Mouse (Mus musculus) embryonic facial prominence, embryonic 13.5 days (tissue): ENCODE results near the gene Cbarp. TPM values are rescaled to one million over a fixed set of nuclear protein-coding genes. Genes with fewer than 3 reads are reported as not detected.

Experiments
- ATAC-seq: fragments of 200-750 bp; cut with Nextera tagmentation; 2 replicates; pipeline ENCODE4 v1.8.0; 2017; ENCODE audit warnings: low read depth; ENCODE audit not compliant: insufficient number of reproducible peaks, insufficient read depth, low FRiP score, low TSS enrichment
- H3K27ac ChIP-seq: fragments of 300-500 bp; sonication (generic); 2 replicates; pipeline ENCODE4 v1.5.1; 2015; ENCODE audit warnings: moderate library complexity, mild to moderate bottlenecking, inconsistent platforms
- H3K27me3 ChIP-seq: fragments of 300-500 bp; sonication (generic); 2 replicates; pipeline ENCODE4 v1.6.1; 2015; ENCODE audit warnings: mild to moderate bottlenecking, inconsistent platforms
- H3K36me3 ChIP-seq: fragments of 300-500 bp; sonication (generic); 2 replicates; pipeline ENCODE4 v1.6.1; 2015; ENCODE audit warnings: mild to moderate bottlenecking, inconsistent platforms
- H3K4me1 ChIP-seq: fragments of 300-500 bp; sonication (generic); 2 replicates; pipeline ENCODE4 v1.6.1; 2015; ENCODE audit warnings: inconsistent platforms
- H3K4me2 ChIP-seq: fragments of 300-500 bp; sonication (generic); 2 replicates; pipeline ENCODE4 v1.6.1; 2015; ENCODE audit warnings: moderate library complexity, mild to moderate bottlenecking, inconsistent platforms
- H3K4me3 ChIP-seq: fragments of 300-500 bp; sonication (generic); 2 replicates; pipeline ENCODE4 v1.5.1; 2015; ENCODE audit warnings: mild to moderate bottlenecking, inconsistent platforms
- H3K9ac ChIP-seq: fragments of 300-500 bp; sonication (generic); 2 replicates; pipeline ENCODE4 v1.6.1; 2015; ENCODE audit warnings: mild to moderate bottlenecking, inconsistent platforms
- H3K9me3 ChIP-seq: fragments of 300-500 bp; sonication (generic); 2 replicates; pipeline ENCODE4 v1.6.1; 2016; ENCODE audit warnings: inconsistent platforms
- WGBS: fragments of 180-500 bp; shearing (Covaris S2); methylation state at CpG from one replicate; pipeline ENCODE4 v1.1.7; 2015; ENCODE audit warnings: mixed read lengths; 5-methylcytosine and 5-hydroxymethylcytosine counted together
- polyA plus RNA-seq: library from polyadenylated mRNA; unstranded; fragments of >200 nt; fragmentation: Nextera tagmentation; extraction: Ambion mirVana; gene quantifications from 2 replicates; pipeline ENCODE4 v1.2.1, GENCODE M21; 2015

Cbarp gene
- polyA plus RNA-seq, 1 experiment from 2014 or later, result 9.8 TPM

GRCm38 (mm10) chr10:80115944-80116335 lies 24.7 kb downstream of the Cbarp start:
- Histone ChIP-seq H3K27ac (peak overlapping the region; percentile 81), H3K4me2 (peak overlapping the region; percentile 98), H3K9ac (peak overlapping the region; percentile 93), H3K4me3 (peak overlapping the region; percentile 96), H3K9me3 (no peaks in the 10 kb centered on the region), H3K36me3 (peaks cover 33% of the 10 kb centered on the region), H3K4me1 (peaks cover 44% of the 10 kb centered on the region), H3K27me3 (no peaks in the 10 kb centered on the region)
- WGBS, result under 1% methylated on average over 63 of the region's 63 CpGs
- no peak for ATAC-seq

DNA sequence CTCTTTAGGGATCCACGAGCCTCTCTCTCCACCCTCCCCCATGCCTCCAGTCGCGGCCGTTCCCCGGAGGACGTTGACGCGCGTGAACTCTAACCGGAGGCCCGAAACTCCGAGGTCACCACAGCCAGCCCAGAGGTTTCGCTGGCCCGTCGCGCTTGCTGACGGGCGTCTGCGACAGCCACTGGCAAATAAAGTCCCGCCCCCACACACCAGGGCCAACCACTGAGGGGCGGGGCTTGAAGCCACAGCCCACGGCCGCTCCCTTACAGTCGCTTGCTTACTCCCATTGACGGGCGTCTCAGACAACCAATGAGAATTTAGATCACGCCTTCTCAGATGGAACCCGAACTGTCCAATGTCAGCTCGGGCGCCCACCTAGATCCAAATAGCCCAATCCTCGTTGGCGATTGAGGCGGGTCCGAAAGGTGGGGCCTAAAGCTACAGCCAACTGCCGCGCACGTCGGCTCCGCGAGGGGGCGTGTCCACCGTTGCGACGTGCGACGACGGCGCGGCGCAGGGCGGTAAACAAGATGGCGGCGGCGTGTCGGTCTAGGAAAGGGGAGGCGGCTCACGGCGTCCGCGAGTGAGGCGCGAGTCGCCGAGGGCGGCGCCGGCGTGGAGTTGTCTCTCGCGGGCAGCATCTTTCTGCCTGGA lies 25.2 kb downstream of the Cbarp start, which contains the start of gene Stk11:
TSS of gene Stk11 (plus strand) at position 514 of the 654 bp plus-strand sequence.
- peak; percentile 98 for ATAC-seq
- no peaks in the 10 kb centered on the region for H3K9me3 ChIP-seq
- H3K4me2 ChIP-seq, result peak within 1 kb of the TSS; percentile 98
- H3K27ac ChIP-seq, result peak within 1 kb of the TSS; percentile 85
- WGBS, result under 1% methylated on average over 67 of the region's 70 CpGs
- H3K4me1 ChIP-seq, result peaks cover 43% of the 10 kb centered on the region
- no peaks in the 10 kb centered on the region for H3K27me3 ChIP-seq
- peaks cover 28% of the 10 kb centered on the region for H3K36me3 ChIP-seq
- H3K4me3 ChIP-seq, result peak within 1 kb of the TSS; percentile 96
- peak within 1 kb of the TSS; percentile 93 for H3K9ac ChIP-seq

GRCm38 (mm10) chr10:80114341-80115284 lies 26.0 kb downstream of the Cbarp start:
- peak overlapping the region; percentile 98 for H3K4me2 ChIP-seq
- no peaks in the 10 kb centered on the region for H3K27me3 ChIP-seq
- peak overlapping the region; percentile 74 for H3K9ac ChIP-seq
- ATAC-seq, result peak; percentile 44
- H3K4me1 ChIP-seq, result peaks cover 40% of the 10 kb centered on the region
- H3K4me3 ChIP-seq, result peak overlapping the region; percentile 96
- peaks cover 20% of the 10 kb centered on the region for H3K36me3 ChIP-seq
- H3K27ac ChIP-seq, result peak overlapping the region; percentile 85
- H3K9me3 ChIP-seq, result no peaks in the 10 kb centered on the region
- WGBS, result 4% methylated on average over 27 of the region's 27 CpGs

GRCm38 (mm10) chr10:80107678-80108077 lies 33.0 kb downstream of the Cbarp start:
- 71% methylated on average over 6 of the region's 6 CpGs for WGBS
- Histone ChIP-seq H3K9me3 (no peaks in the 10 kb centered on the region), H3K9ac (no peak overlapping the region), H3K4me3 (no peak overlapping the region), H3K4me2 (no peak overlapping the region), H3K4me1 (peaks cover 7% of the 10 kb centered on the region; the same call in 1 of the 2 replicates), H3K36me3 (no peaks in the 10 kb centered on the region), H3K27me3 (no peaks in the 10 kb centered on the region), H3K27ac (no peak overlapping the region)
- ATAC-seq, result no peak

- H3K27ac ChIP-seq, result peak overlapping the region; percentile 75
- peak overlapping the region; percentile 37 for H3K4me2 ChIP-seq
- no peaks in the 10 kb centered on the region for H3K9me3 ChIP-seq
- no peak for ATAC-seq
- peaks cover 18% of the 10 kb centered on the region for H3K4me1 ChIP-seq
- H3K27me3 ChIP-seq, result no peaks in the 10 kb centered on the region
- H3K9ac ChIP-seq, result peak overlapping the region; percentile 51
- 57% methylated on average over 5 of the region's 5 CpGs for WGBS
- no peaks in the 10 kb centered on the region for H3K36me3 ChIP-seq
- peak overlapping the region; percentile 10 for H3K4me3 ChIP-seq
Measured at GRCm38 (mm10) chr10:80105926-80106325, 34.7 kb downstream of the Cbarp start.

GRCm38 (mm10) chr10:80105460-80105859 lies 35.2 kb downstream of the Cbarp start, which contains the start of gene Sbno2:
Gene Sbno2 (minus strand): TSS chr10:80105571.
- ATAC-seq, result no peak
- H3K27me3 ChIP-seq, result no peaks in the 10 kb centered on the region
- WGBS, result 61% methylated on average over 5 of the region's 5 CpGs
- H3K27ac ChIP-seq, result peak within 1 kb of the TSS; percentile 75
- peaks cover 23% of the 10 kb centered on the region for H3K4me1 ChIP-seq
- H3K9ac ChIP-seq, result peak within 1 kb of the TSS; percentile 51
- H3K4me2 ChIP-seq, result peak within 1 kb of the TSS; percentile 37
- H3K9me3 ChIP-seq, result no peaks in the 10 kb centered on the region
- H3K4me3 ChIP-seq, result peak within 1 kb of the TSS; percentile 10
- H3K36me3 ChIP-seq, result no peaks in the 10 kb centered on the region

- Histone ChIP-seq H3K36me3 (no peaks in the 10 kb centered on the region), H3K4me3 (no peak overlapping the region), H3K4me1 (peaks cover 24% of the 10 kb centered on the region), H3K9ac (no peak overlapping the region), H3K27ac (no peak overlapping the region), H3K4me2 (no peak overlapping the region), H3K27me3 (no peaks in the 10 kb centered on the region), H3K9me3 (no peaks in the 10 kb centered on the region)
- ATAC-seq, result no peak
- 84% methylated on average over 3 of the region's 3 CpGs for WGBS
Measured at GRCm38 (mm10) chr10:80104181-80104580, 36.5 kb downstream of the Cbarp start.

DNA sequence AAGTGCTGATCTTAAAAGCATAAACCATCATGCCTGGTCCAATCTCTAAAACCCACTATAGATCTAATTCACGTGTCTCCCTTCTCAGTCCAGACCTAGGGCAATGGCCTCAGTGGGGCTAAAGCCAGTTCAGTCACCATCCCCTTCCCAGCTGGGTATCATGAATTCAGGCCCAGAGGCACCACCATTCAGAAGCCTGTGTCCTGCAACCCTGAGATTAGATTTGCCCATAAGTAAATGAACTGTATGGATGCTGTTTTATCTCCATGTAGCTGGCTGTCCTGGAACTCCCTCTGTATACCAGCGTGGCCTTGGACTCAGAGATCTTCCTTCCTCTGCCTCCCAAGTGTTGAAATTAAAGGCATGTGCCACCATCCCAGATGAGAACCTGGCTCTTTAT lies 37.6 kb downstream of the Cbarp start:
- H3K4me2 ChIP-seq, result peak overlapping the region; percentile 89
- WGBS, result 85% methylated on average over 2 of the region's 2 CpGs

DNA sequence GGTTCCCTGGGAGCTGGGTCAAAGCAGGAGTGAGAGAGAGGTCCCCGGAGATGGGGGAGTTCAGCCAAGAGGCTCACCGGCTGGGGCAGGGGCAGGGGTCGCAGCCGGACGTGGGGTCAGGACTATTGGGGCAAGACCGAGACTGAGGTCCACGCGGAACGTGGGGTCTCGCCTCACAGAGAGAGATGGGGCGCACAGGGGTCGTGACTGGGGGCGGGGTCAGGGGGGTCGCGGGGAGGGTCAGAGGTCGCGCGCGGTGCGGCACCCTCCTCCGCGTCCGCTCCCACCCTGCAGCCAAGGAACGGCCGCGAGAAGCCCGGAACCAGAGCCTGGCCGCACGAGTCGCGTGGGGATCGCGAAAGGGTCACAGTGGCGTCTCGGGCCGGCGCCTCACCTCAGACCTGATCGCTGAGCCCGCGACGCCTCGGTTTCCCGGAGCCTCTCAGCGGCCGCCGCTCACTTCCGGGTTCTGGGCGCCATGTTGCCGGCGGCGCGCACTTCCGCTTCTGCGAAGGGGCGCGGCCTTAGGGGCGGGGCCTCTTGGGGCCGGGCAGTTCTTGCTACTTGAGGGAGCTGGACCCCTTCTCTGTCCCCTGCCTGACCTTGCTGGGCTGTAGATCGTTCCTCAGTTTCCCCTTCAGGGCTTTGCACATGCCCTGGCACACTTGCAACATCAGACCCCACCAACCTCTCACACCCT lies 38.3 kb downstream of the Cbarp start:
- H3K4me2 ChIP-seq, result peak overlapping the region; percentile 89
- peak overlapping the region; percentile 92 for H3K9ac ChIP-seq
- no peaks in the 10 kb centered on the region for H3K9me3 ChIP-seq
- peaks cover 38% of the 10 kb centered on the region for H3K4me1 ChIP-seq
- peak; percentile 71 for ATAC-seq
- no peaks in the 10 kb centered on the region for H3K27me3 ChIP-seq
- under 1% methylated on average over 59 of the region's 59 CpGs for WGBS
- no peaks in the 10 kb centered on the region for H3K36me3 ChIP-seq
- H3K27ac ChIP-seq, result 0 out of 2 replicates have a peak overlapping the region, but pooled peaks have one; percentile 39
- peak overlapping the region; percentile 94 for H3K4me3 ChIP-seq

More for the DNA sequence above, 37.6 kb downstream of the Cbarp start:
- Histone ChIP-seq H3K36me3 (no peaks in the 10 kb centered on the region), H3K4me1 (peaks cover 32% of the 10 kb centered on the region), H3K27ac (0 out of 2 replicates have a peak overlapping the region, but pooled peaks have one; percentile 34), H3K27me3 (no peaks in the 10 kb centered on the region), H3K9me3 (no peaks in the 10 kb centered on the region), H3K4me3 (peak overlapping the region; percentile 94; the same call in 1 of the 2 replicates), H3K9ac (0 out of 2 replicates have a peak overlapping the region, but pooled peaks have one; percentile 17)
- ATAC-seq, result no peak

GRCm38 (mm10) chr10:80100982-80101381 lies 39.7 kb downstream of the Cbarp start:
- Histone ChIP-seq H3K9me3 (no peaks in the 10 kb centered on the region), H3K27me3 (no peaks in the 10 kb centered on the region), H3K36me3 (no peaks in the 10 kb centered on the region), H3K9ac (peak overlapping the region; percentile 17; the same call in 1 of the 2 replicates), H3K4me1 (peaks cover 50% of the 10 kb centered on the region), H3K27ac (0 out of 2 replicates have a peak overlapping the region, but pooled peaks have one; percentile 12), H3K4me3 (peak overlapping the region; percentile 94; the same call in 1 of the 2 replicates), H3K4me2 (peak overlapping the region; percentile 89)
- no peak for ATAC-seq
- 48% methylated on average over 11 of the region's 11 CpGs for WGBS

DNA sequence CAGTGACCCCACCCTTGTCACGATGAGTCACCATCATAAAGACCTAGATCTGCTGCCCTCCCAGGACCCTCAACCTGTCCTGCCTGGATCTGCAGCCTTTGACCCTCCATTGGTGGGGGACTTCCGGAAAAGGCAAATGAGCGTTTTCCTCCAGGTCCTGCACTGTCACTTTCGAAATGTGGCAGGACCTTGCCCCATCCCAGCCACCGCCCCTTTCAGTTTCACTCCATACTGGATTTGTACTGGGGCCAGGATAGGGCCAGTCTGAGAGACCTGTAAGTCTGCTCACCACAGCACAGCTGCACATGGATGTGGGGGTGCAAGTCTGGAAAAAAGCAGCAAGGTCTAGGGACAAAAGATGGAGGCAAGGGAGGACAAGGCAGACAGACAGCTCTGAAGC lies 42.0 kb downstream of the Cbarp start:
- Histone ChIP-seq H3K36me3 (no peaks in the 10 kb centered on the region), H3K9ac (no peak overlapping the region), H3K9me3 (no peaks in the 10 kb centered on the region), H3K27ac (peak overlapping the region; percentile 39), H3K4me2 (no peak overlapping the region), H3K27me3 (no peaks in the 10 kb centered on the region), H3K4me3 (no peak overlapping the region), H3K4me1 (peaks cover 51% of the 10 kb centered on the region)
- ATAC-seq, result no peak
- 81% methylated on average over 5 of the region's 5 CpGs for WGBS
